In the genomic region with DNA sequence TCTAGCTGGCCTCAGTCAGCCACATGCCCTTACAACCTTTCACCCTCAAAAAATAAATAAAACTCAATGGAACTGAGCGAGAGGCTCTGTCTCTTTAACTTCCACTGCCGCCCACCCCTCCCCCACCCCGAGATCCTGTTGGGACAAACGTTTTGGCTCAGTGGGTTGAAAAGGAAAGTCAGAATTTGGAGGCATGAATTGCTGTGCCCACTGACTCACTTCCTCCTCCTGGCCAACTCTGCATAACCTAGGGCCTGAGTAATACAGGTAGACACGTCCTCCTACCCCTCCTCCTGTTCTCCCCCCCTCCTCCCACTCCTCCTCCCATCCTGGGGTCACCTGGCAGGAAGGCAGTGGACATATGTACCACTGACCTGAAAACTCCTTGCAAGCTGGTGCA, we compare ENCODE assay signal across 15 mouse cellular contexts. TPM values are rescaled to one million over a fixed set of nuclear protein-coding genes. Genes with fewer than 3 reads are reported as not detected.
A peak's percentile ranks its signal among the peaks of the same experiment; 100 is the strongest.
DNase-seq lines count a peak whose midpoint lies in the region; ATAC-seq and TF ChIP-seq lines count a peak whose summit lies in the region.
"Had no signal": no experiment of that assay in that cellular context is flagged by ENCODE, and none has a peak within 500 bp of the region (broad histone marks: within the 10 kb centered on the region; RNA-seq: fewer than 3 reads in every experiment).

No protein-coding gene starts in this region.

- no peaks in the 10 kb centered on the region for H3K27me3 ChIP-seq in heart, embryonic 12.5 days (replicated peaks)
- no peaks in the 10 kb centered on the region for H3K27me3 ChIP-seq in C2C12 (ENCODE audit: control insufficient read depth, insufficient read depth, insufficient read length)
- no peaks in the 10 kb centered on the region for H3K27me3 ChIP-seq in embryonic facial prominence, embryonic 10.5 days (replicated peaks; ENCODE audit: low read depth, poor library complexity, severe bottlenecking)
- H3K27me3 ChIP-seq: limb, embryonic 13.5 days; midbrain, embryonic 13.5 days had no signal

- no peaks in the 10 kb centered on the region for H3K79me2 ChIP-seq in C2C12 (ENCODE audit: control insufficient read depth, insufficient read depth)

- 18% methylated on average over 5 of the region's 5 CpGs for WGBS in heart, embryonic 12.5 days
- 12% methylated on average over 5 of the region's 5 CpGs for WGBS in embryonic facial prominence, embryonic 10.5 days

- H3K4me2 ChIP-seq in heart, embryonic 12.5 days = 0 out of 2 replicates have a peak overlapping the region, but pooled peaks have one; percentile 5
- H3K4me2 ChIP-seq: limb, embryonic 13.5 days; midbrain, embryonic 13.5 days had no signal

- no peak for DNase-seq in heart, postnatal 36 days
- peak; percentile 30 for DNase-seq in kidney, postnatal 14 days
- DNase-seq in kidney, adult 18-20 months = no peak
- DNase-seq in embryonic facial prominence, embryonic 10.5 days (ENCODE audit: low spot score) = no peak
- no peak for DNase-seq in cerebellum, postnatal 10 days
- no peak for DNase-seq in cerebellum, adult 11 months
- DNase-seq: cerebellum, adult 9-10 months; lung, postnatal 14 days; thymus, adult 18-20 months had no signal

- no peak for ATAC-seq in heart, embryonic 12.5 days (ENCODE audit: insufficient number of reproducible peaks, low FRiP score)
- ATAC-seq: midbrain, embryonic 13.5 days had no signal

- H3K4me3 ChIP-seq in heart, embryonic 12.5 days = no peak overlapping the region
- no peak overlapping the region for H3K4me3 ChIP-seq in C2C12 (ENCODE audit: insufficient read depth, poor library complexity, severe bottlenecking)
- H3K4me3 ChIP-seq in embryonic facial prominence, embryonic 10.5 days = peak overlapping the region; percentile 1; the same call in 1 of the 2 replicates
- H3K4me3 ChIP-seq: limb, embryonic 13.5 days; midbrain, embryonic 13.5 days had no signal

- no peak overlapping the region for H3ac ChIP-seq in C2C12 (ENCODE audit: control insufficient read depth, insufficient read length, low read depth)

- H3K9ac ChIP-seq in heart, embryonic 12.5 days = no peak overlapping the region
- H3K9ac ChIP-seq: limb, embryonic 13.5 days; midbrain, embryonic 13.5 days had no signal

- TF ChIP-seq CTCF in C2C12 (IDR thresholded peaks at IDR 0.05; ENCODE audit: control insufficient read depth, insufficient read depth, insufficient read length) = no peak

- H3K9me3 ChIP-seq in heart, embryonic 12.5 days (replicated peaks) = no peaks in the 10 kb centered on the region
- no peaks in the 10 kb centered on the region for H3K9me3 ChIP-seq in embryonic facial prominence, embryonic 10.5 days
- H3K9me3 ChIP-seq: limb, embryonic 13.5 days; midbrain, embryonic 13.5 days had no signal

- H3K4me1 ChIP-seq in heart, embryonic 12.5 days (replicated peaks) = peaks cover 40% of the 10 kb centered on the region
- H3K4me1 ChIP-seq in embryonic facial prominence, embryonic 10.5 days = peaks cover 59% of the 10 kb centered on the region

- no peaks in the 10 kb centered on the region for H3K36me3 ChIP-seq in heart, embryonic 12.5 days
- no peaks in the 10 kb centered on the region for H3K36me3 ChIP-seq in C2C12 (ENCODE audit: control insufficient read depth, insufficient read depth)
- no peaks in the 10 kb centered on the region for H3K36me3 ChIP-seq in embryonic facial prominence, embryonic 10.5 days (replicated peaks)
- H3K36me3 ChIP-seq: limb, embryonic 13.5 days; midbrain, embryonic 13.5 days had no signal

- no peaks in the 10 kb centered on the region for H3K79me3 ChIP-seq in C2C12 (ENCODE audit: low read depth)

- intact Hi-C loops in heart, postnatal 36 days (cut with DNase I) = no loop called here

- no peak overlapping the region for H3K27ac ChIP-seq in heart, embryonic 12.5 days (ENCODE audit: poor library complexity, severe bottlenecking)
- H3K27ac ChIP-seq in embryonic facial prominence, embryonic 10.5 days (replicated peaks) = peak overlapping the region; percentile 63
- H3K27ac ChIP-seq: limb, embryonic 13.5 days; midbrain, embryonic 13.5 days had no signal

TF ChIP-seq in C2C12, 6 proteins besides CTCF, POLR2A, EP300 and RAD21:
- TF ChIP-seq USF1 (IDR thresholded peaks at IDR 0.05; ENCODE audit: low read depth) = no peak
- TF ChIP-seq MAX (IDR thresholded peaks at IDR 0.05) = no peak
- TF ChIP-seq CEBPB (IDR thresholded peaks at IDR 0.05; ENCODE audit: low read depth) = no peak
- TF ChIP-seq MYOG (IDR thresholded peaks at IDR 0.05; ENCODE audit: control insufficient read depth, extremely low read depth, insufficient read length) = no peak
- peak; percentile 20 for TF ChIP-seq FOSL1 (IDR thresholded peaks at IDR 0.05; ENCODE audit: insufficient read depth, low read length, poor library complexity, severe bottlenecking)
- TF ChIP-seq MYOD1 (IDR thresholded peaks at IDR 0.05; ENCODE audit: control insufficient read depth, insufficient read length, low read depth) = no peak

RNA-seq across cellular contexts. Expression of a gene that starts 9.1 kb away (rescaled TPM):
- polyA plus RNA-seq in heart, embryonic 12.5 days (2016; fragmentation: Nextera tagmentation; extraction: Ambion mirVana) = 11.8 and 12.1 TPM in 2 replicates
- 10 to 100 TPM; 11.2 to 11.4 TPM for total RNA-seq in heart, postnatal 36 days (2021)
- 51.1 TPM for polyA plus RNA-seq in C2C12 (2012; fragmentation: generic; extraction: Trizol)
- 11.5 and 12.2 TPM in 2 replicates for polyA plus RNA-seq in embryonic facial prominence, embryonic 10.5 days (2016; fragmentation: Nextera tagmentation; extraction: Ambion mirVana)

RNA-seq across cellular contexts. Expression of a gene that starts 34.2 kb away (rescaled TPM):
- 0.12 and 0.41 TPM in 2 replicates for polyA plus RNA-seq in heart, embryonic 12.5 days (2016; fragmentation: Nextera tagmentation; extraction: Ambion mirVana)
- total RNA-seq in heart, postnatal 36 days (2021) = not detected
- 31.8 TPM for polyA plus RNA-seq in C2C12 (2012; fragmentation: generic; extraction: Trizol)
- polyA plus RNA-seq in embryonic facial prominence, embryonic 10.5 days (2016; fragmentation: Nextera tagmentation; extraction: Ambion mirVana) = 29.8 and 31.3 TPM in 2 replicates
- total RNA-seq: hematopoietic stem cell, adult 5-6 weeks; left cerebral cortex, adult 18-20 months had no signal

RNA-seq across cellular contexts. Expression of a gene that starts 44.6 kb away (rescaled TPM):
- polyA plus RNA-seq in heart, embryonic 12.5 days (2016; fragmentation: Nextera tagmentation; extraction: Ambion mirVana) = 65.1 and 68.3 TPM in 2 replicates
- 100 to 1,000 TPM; 439 to 481 TPM for total RNA-seq in heart, postnatal 36 days (2021)
- 1.8 TPM for polyA plus RNA-seq in C2C12 (2012; fragmentation: generic; extraction: Trizol)
- 12.9 and 16.0 TPM in 2 replicates for polyA plus RNA-seq in embryonic facial prominence, embryonic 10.5 days (2016; fragmentation: Nextera tagmentation; extraction: Ambion mirVana)

Comparison
In these comparisons a context has a peak if more than half of its experiments do, and no peak if none do; other contexts are left out.
1. RNA of a gene that starts 34.2 kb away (polyA plus RNA-seq): 31.8 TPM in C2C12 (single experiment) and 29.8 to 31.3 TPM in embryonic facial prominence, embryonic 10.5 days; 0.12 to 0.41 TPM in heart, embryonic 12.5 days; every median in the first group is over 10 times any median in the second.